In the genomic region with DNA sequence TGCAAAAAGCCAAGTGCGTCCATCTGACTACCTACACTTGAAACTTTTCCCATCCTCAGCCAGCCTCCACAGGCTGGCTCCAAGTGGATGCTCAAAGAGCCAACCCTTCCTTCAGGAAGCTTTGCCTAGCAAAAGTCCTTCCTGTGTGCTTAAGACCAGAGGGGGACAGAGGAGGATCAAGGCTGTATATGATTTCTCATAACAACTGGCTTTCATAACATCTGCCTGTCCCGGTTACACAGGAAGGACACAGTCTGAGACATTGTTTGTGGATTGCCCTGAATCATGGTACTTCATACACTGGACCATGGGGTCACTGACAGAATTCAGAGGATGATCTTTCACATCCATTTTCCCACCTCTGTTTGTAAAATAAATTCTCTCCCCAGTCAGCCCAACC, we compare ENCODE assay signal across 26 mouse cellular contexts.
DNase-seq lines count a peak whose midpoint lies in the region; ATAC-seq and TF ChIP-seq lines count a peak whose summit lies in the region.
"Had no signal": no experiment of that assay in that cellular context is flagged by ENCODE, and none has a peak within 500 bp of the region (broad histone marks: within the 10 kb centered on the region; RNA-seq: fewer than 3 reads in every experiment).

No protein-coding gene starts in this region.

- H3K4me3 ChIP-seq in forebrain, embryonic 16.5 days (replicated peaks; ENCODE audit: low read length): no peak overlapping the region
- H3K4me3 ChIP-seq in forebrain, embryonic 10.5 days: no peak overlapping the region
- H3K4me3 ChIP-seq in layer of hippocampus, adult 2 months: no peak overlapping the region
- H3K4me3 ChIP-seq in lung, postnatal 0 days (ENCODE audit: low read depth, low read length): no peak overlapping the region
- H3K4me3 ChIP-seq: embryonic facial prominence, embryonic 10.5 days; embryonic facial prominence, embryonic 12.5 days; forebrain, embryonic 12.5 days had no signal

- H3K4me2 ChIP-seq in forebrain, embryonic 16.5 days (ENCODE audit: low read length): no peak overlapping the region
- no peak overlapping the region for H3K4me2 ChIP-seq in lung, postnatal 0 days (replicated peaks; ENCODE audit: low read depth, low read length)
- H3K4me2 ChIP-seq: embryonic facial prominence, embryonic 12.5 days; forebrain, embryonic 12.5 days had no signal

- TF ChIP-seq CTCF in layer of hippocampus, adult 2 months (conservative IDR thresholded peaks at IDR 0.05): no peak
- TF ChIP-seq CTCF in lung, postnatal 0 days (IDR thresholded peaks at IDR 0.05): no peak

- TF ChIP-seq EP300 in lung, postnatal 0 days (IDR thresholded peaks at IDR 0.05): peak; percentile 54; the same call in 1 of the 2 replicates

- H3K4me1 ChIP-seq in forebrain, embryonic 16.5 days (replicated peaks; ENCODE audit: control insufficient read depth, insufficient read depth, low read length): peaks cover 26% of the 10 kb centered on the region
- peaks cover 10% of the 10 kb centered on the region for H3K4me1 ChIP-seq in forebrain, embryonic 10.5 days
- 0 out of 2 replicates have a peak, but pooled peaks cover 3% of the 10 kb centered on the region for H3K4me1 ChIP-seq in lung, postnatal 0 days (ENCODE audit: insufficient read depth, low read depth, low read length)

- no peak for ATAC-seq in forebrain, embryonic 16.5 days
- peak; percentile 35; the same call in 1 of the 2 replicates for ATAC-seq in lung, postnatal 0 days
- ATAC-seq: activated CD4-positive, CD25-positive, alpha-beta regulatory T cell, adult 4 months; CD4-positive, CD25-positive, alpha-beta regulatory T cell, adult 4 months; forebrain, embryonic 14.5 days; Patski had no signal

- H3K9me3 ChIP-seq in forebrain, embryonic 16.5 days (ENCODE audit: control insufficient read depth, low read length): no peaks in the 10 kb centered on the region
- H3K9me3 ChIP-seq in forebrain, embryonic 10.5 days: no peaks in the 10 kb centered on the region
- H3K9me3 ChIP-seq in lung, postnatal 0 days (ENCODE audit: low read length): no peaks in the 10 kb centered on the region
- H3K9me3 ChIP-seq: embryonic facial prominence, embryonic 10.5 days; embryonic facial prominence, embryonic 12.5 days; forebrain, embryonic 12.5 days had no signal

- 0 out of 2 replicates have a peak overlapping the region, but pooled peaks have one; percentile 14 for H3K27ac ChIP-seq in forebrain, embryonic 16.5 days (ENCODE audit: low read length)
- H3K27ac ChIP-seq in forebrain, embryonic 10.5 days: no peak overlapping the region
- peak overlapping the region; percentile 11; the same call in 1 of the 2 replicates for H3K27ac ChIP-seq in layer of hippocampus, adult 2 months
- no peak overlapping the region for H3K27ac ChIP-seq in lung, postnatal 0 days (ENCODE audit: low read length)
- H3K27ac ChIP-seq: embryonic facial prominence, embryonic 10.5 days; embryonic facial prominence, embryonic 12.5 days; forebrain, embryonic 12.5 days had no signal

- WGBS in forebrain, embryonic 16.5 days: 69% methylated on average over 2 of the region's 2 CpGs
- 89% methylated on average over 2 of the region's 2 CpGs for whole genome bisulfite sequencing in forebrain, embryonic 10.5 days
- 45% methylated on average over 2 of the region's 2 CpGs for WGBS in lung, postnatal 0 days

- H3K27me3 ChIP-seq in forebrain, embryonic 16.5 days (replicated peaks; ENCODE audit: control insufficient read depth, insufficient read depth, low read length): no peaks in the 10 kb centered on the region
- no peaks in the 10 kb centered on the region for H3K27me3 ChIP-seq in forebrain, embryonic 10.5 days (ENCODE audit: poor library complexity, severe bottlenecking)
- no peaks in the 10 kb centered on the region for H3K27me3 ChIP-seq in lung, postnatal 0 days (replicated peaks; ENCODE audit: insufficient read depth, low read length)
- H3K27me3 ChIP-seq: CH12.LX; embryonic facial prominence, embryonic 12.5 days; forebrain, embryonic 12.5 days; Patski had no signal

- H3K9ac ChIP-seq in forebrain, embryonic 16.5 days (replicated peaks; ENCODE audit: low read depth, low read length): no peak overlapping the region
- no peak overlapping the region for H3K9ac ChIP-seq in lung, postnatal 0 days (replicated peaks; ENCODE audit: low read depth)
- H3K9ac ChIP-seq: embryonic facial prominence, embryonic 12.5 days; forebrain, embryonic 12.5 days had no signal

- H3K36me3 ChIP-seq in forebrain, embryonic 16.5 days (ENCODE audit: control insufficient read depth, insufficient read depth): no peaks in the 10 kb centered on the region
- H3K36me3 ChIP-seq in forebrain, embryonic 10.5 days (replicated peaks): peaks cover 15% of the 10 kb centered on the region; the same call in 1 of the 2 replicates
- H3K36me3 ChIP-seq in lung, postnatal 0 days (ENCODE audit: insufficient read depth, low read length): no peaks in the 10 kb centered on the region
- H3K36me3 ChIP-seq: embryonic facial prominence, embryonic 12.5 days; G1E had no signal

- DNase-seq in forebrain, embryonic 10.5 days (ENCODE audit: extremely low spot score, low spot score): no peak
- DNase-seq in heart, adult 11 months: peak; percentile 69
- no peak for DNase-seq in heart, postnatal 4 days
- DNase-seq in layer of hippocampus, adult 2 months (ENCODE audit: low spot score in 2 of 2): no peak
- DNase-seq in layer of hippocampus, postnatal 36 days: no peak
- no peak for DNase-seq in lung, postnatal 0 days (ENCODE audit: low spot score)
- no peak for DNase-seq in lung, adult 18-20 months
- DNase-seq: adrenal gland, adult 8-10 months; adrenal gland, postnatal 14 days; adrenal gland, postnatal 36 days; B cell, adult 2 months; cerebellum, adult 11-12 months; cerebellum, adult 2 months; cerebellum, adult 9-10 months; cerebellum, postnatal 10 days; cerebellum, postnatal 25 days had no signal

Comparison
In these comparisons a context has a peak if more than half of its experiments do, and no peak if none do; other contexts are left out.
1. H3K27ac ChIP-seq: peak in forebrain, embryonic 16.5 days (single experiment) and layer of hippocampus, adult 2 months (single experiment); none in forebrain, embryonic 10.5 days (single experiment) and lung, postnatal 0 days (single experiment).